Mouse (Mus musculus): ENCODE measurements at regions not wholly inside any gene's neighbourhood (a gene's known extent, or its start where the extent isn't known, plus 50 kb on each side); places are given as distances from the start of the nearest gene placed in this dataset.

DNA sequence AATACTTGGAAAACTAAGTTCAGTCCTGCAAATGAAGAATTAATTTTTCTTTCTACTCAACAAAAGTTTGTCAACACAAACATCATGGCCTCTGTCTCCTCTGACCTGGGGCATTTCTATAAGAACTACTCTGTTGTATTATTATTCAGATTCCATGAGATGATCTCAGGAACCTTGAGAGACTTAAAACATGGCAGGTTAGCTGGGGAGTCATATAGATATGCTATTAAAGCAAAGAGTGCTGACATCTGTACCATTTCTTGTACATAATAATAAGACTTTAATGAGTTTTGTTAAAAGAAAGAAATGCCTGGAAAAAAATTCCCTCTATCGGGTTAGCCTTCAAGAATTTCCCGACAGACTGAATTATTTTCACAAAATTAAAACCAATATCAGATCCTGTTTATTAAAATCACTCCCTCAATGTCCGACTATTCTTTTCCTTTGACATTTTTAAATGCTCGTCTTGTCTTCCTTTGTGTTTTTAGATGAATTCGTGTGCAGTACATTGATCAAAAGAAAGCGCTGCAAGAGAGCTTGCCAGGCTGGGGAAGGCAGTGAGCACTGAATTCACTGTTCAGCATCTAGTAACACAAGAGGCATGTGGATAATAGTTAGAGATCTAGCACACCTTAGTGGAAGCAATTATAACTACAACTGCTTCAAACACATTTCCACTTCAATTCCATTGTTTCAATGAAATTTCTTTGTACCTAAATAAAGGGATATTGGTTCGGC, 145.0 kb upstream of the Cxadr start:
- no peak for DNase-seq

DNA sequence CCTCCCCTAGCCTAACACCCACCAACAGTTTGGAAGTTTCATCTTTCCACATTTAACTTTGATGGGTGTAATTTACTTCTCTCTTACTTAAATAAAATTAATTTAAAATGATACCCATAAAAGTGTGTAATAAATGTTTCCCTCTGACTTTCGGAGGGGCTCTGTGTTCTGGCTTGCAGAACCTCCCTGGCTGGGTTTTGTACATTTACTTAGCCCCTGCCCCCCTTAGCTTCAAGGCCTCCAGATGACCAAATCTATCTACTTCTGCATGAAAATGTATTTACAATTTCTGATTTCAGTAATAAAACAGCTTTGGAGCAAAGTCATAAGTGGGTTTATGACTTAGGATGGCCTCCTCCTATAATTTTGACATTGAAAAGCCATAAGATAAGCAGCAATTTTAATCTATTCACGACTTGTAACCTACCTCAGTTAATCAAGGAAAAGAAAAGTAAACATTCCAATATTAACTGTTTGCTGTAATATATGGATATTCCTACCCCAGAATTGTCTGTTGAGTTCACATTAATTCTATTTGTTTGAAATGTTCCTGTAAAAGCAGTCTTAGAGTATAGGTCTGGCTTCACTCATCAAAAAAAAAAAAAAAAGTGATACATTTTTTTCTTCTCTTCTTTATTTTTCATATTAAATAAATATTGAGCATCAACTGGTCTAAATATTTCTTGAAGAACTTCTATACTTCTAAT, 147.2 kb upstream of the Cxadr start:
- DNase-seq, result no peak

DNA sequence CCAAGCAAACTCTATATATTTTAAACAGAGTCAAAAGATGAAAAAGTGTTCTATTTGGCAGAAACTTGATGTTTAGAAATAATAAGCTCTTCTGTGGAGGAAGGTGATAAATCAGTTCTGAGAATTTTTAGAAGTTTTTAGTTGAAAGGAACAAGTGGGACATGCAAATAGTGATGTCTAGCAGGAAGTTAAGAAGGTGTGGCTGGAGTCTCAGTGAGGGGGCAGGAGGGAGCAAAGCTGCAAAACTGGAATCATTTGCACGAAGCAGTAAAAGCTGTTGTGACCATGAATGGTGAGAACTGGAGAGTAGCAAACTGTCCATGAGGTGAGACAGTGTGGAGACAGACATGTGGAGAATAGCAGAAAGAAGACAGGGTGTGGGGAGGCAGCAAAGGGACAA, 157.1 kb upstream of the Cxadr start:
- DNase-seq, result no peak

DNA sequence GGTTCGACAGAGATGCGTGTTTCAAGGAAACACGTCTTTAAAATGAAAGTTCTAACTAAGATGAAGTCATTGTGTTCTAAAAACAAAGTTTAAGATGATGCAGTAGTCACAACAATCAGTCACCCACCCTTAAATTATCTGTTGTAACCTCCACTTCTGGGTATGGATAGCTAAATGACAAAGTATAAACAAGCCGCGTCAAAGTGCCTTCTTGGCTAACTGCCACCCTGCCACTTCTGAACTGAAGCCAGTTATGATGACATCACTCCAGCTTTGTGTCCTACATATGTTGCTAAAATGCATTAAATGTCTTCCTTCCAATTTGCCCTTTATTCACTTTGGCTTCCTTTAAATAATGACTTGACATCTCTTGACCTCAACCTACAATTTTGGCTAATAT, 165.8 kb upstream of the Cxadr start:
- no peak for DNase-seq

DNA sequence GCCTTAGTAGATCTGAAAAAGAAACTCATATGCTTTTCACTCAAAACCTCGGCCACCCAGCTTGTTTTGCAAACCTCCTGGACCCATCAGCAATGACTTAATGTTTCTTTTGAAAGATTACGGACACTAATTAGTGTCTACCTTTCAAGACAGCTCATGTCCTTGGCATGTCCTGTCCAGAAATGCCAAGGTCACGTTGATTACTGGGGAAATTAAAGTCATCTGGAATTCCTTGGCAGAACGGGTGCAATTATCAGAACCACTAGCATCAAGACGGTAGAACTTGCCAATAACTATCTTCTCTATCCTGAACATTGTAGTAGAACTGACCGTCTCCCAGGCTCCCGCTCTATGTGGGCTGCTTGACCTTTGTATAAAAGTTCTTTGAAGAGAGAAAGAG, 166.8 kb upstream of the Cxadr start:
- DNase-seq, result no peak

DNA sequence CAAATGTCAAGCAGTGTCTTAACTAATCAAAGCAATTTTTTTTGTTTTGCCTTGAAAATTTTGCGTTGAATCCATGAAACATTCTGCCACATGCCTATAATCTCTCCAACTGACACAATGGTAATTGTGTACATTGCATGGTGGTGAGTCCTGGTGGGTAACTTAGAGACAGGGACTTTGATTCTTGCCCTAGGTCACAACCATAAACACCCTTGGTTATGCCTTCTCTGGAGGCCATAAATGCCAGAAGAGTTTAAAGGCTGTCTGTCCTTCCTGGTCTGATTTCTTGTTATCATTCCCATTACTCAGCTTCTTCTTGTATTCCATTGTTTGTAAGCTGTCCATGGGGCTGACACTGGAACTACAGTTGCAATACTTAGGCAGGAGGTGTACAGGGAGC, 179.6 kb upstream of the Cxadr start:
- DNase-seq, result no peak

DNA sequence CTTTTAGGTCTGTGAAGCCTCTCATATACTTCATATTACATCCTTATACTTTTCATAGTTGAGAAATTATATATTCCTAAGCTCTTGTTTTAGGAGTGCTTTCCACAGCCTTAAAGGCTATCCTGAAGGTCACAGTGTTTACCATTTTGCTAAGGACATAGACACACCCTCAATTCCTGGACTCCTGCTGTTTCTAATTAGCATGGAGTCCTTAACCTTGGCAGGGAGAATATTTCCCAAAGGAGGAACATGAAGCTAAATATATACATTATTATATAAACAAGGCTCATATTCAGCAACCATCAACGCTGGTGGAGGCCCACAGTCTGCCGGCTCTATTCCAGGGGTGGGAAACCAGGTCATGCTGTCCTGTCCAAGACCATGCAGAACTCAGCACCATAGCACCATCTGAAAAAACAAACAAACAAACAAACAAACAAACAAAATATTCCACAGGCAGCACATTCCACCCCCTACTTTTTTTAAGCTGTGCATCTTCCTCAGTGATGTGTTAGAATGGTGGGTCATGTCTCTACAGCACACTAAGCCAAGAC, 180.9 kb upstream of the Cxadr start:
- DNase-seq, result no peak

DNA sequence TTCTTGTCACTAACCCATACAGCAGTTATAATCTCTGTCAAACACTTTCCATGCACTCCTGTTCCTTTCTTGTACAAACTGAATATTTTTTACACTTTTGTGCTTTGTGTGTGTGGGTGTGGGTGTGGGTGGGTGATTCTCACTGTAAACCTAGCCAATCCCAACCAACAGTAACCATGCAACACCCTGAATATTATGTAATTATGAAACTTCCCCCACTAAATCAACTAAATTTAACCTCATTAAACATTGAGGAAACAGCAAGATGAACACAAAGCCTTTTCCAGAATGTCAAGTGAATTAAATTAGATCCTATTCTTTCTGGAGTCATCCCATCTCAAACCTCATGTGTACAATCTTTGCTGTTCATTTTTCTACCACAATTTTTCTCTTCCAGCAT, 197.0 kb upstream of the Cxadr start:
- no peak for DNase-seq

DNA sequence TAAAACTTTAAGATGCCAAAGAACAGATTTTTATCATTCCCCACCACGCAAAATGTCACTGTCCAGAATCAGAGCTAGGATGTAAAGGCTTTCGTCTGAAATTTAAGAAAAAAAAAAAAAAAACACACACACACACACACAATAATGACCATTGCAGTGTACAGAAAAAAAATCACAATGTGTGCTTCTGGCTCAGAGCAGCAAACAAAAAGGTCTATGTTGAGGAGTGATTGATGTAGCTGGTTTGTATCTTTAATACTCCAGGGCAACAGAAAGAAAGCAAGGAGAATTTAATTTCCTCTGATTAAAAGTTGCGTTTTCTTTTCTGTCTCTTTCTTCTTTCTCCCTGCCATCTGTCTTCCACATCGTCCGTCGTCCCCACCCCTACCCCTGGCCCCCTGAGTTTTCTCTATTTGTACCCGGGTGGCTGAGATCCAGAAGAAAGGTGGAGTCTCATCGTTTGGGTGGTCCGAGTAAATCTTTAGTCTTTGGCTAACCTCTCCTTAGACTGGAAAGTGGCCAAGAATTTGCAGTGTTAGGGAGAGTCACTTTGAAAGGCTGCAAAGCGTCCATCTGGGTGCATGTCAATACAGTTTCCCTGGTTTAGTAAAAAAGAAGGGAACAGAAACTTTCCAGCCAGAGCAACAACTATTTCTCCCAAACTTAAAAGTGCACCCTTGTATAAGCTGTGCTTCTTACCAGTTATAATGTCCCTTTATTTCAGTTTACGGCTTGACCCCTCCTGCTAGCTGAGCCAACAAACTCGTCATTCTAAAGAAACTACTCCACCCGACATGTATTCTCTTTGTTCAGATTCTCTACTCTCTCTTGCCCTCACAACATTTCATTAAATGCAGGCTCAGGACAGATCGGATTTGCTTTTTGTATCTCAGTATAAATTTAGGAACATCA, 199.6 kb upstream of the Cxadr start:
- DNase-seq, result no peak

DNA sequence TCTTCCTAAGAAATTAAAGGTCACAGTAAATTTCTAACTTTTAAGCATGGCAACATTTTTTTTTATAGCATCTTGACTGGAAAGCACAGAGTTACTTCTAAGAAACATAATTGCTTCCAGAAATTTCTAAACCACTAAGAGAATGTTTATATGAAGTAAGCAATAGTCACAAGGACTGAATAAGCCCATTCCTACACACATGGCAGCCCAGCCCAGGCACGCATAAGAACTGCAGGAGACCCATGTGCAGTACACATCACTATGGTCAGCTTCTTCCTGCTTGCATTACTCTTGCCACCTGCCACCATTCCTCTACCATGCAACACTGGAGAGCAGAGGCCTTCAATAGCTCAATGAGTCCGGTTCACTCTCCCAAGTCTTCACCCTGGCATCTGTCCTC, 201.4 kb upstream of the Cxadr start:
- DNase-seq, result no peak

DNA sequence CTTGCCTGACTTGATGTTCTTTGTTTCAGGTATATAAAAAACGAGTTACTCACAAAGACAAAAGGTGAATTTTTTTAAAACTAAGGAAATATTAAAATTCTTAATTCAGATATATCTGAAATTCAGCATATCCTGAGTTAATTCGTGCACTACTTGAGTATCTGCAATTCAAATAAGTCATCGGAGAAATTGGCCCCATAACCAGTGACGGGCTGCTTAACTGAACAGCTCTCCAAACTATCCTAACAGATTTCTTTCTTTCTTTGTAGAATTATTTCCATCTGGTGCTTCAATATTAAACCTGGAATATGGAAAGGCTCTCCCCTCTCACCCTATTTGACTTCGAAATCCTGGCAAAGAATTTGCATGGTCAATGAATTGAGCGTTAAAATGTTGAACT, 202.2 kb upstream of the Cxadr start:
- no peak for DNase-seq

DNA sequence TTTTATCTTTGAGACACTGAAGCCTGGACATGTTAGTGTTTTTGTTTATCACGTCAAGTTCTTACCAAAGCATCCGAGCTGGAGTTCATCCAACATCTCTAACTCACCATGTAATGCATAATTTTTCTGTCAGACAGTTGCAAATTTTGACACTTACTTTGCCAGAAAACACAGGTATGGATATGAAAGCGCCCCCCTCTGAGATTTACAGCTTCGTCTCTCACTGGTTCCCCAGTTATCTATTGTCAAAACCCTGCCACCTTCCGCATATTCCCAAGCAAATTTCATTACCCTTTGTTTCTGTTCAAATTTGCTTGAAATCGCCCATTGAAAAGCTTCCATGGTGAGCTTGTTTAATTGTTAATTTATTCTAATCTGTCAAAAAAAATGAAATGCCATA, 202.7 kb upstream of the Cxadr start:
- DNase-seq, result no peak

DNA sequence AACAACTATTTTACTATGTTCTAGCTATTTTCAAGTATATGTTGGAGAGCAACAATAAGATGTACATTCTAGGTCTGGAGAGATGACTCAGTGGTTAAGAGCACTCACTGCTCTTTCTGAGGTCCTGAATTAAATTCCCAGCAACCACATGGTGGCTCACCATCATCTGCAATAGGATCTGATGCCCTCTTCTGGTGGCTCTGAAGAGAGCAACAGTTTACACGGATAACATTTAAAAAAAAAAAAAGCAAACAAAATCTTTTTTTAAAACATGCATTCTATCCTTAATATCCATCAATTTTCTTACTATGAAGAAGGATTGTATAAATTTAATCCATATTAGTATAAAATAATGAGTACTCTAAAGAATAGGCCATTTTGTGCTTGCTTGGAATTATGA, 204.7 kb upstream of the Cxadr start:
- no peak for DNase-seq

DNA sequence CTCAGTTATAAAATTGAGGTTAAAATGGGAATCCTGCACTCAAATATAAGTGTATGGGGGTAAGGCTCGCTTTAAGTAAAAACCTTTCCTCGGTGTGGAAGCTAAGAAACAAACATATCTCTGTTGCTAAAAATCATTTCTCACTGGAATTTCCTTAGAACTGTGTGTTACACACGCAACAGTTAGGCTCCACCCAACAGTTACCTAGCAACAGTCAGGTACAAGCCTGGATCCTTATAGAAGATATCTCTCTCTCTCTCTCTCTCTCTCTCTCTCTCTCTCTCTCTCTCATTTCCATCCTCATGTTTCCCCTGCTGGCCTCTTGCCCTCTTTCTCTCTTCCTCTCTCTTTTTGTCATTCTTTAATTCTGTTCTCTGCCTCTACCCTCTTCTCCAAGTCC, 211.1 kb upstream of the Cxadr start:
- DNase-seq, result no peak

DNA sequence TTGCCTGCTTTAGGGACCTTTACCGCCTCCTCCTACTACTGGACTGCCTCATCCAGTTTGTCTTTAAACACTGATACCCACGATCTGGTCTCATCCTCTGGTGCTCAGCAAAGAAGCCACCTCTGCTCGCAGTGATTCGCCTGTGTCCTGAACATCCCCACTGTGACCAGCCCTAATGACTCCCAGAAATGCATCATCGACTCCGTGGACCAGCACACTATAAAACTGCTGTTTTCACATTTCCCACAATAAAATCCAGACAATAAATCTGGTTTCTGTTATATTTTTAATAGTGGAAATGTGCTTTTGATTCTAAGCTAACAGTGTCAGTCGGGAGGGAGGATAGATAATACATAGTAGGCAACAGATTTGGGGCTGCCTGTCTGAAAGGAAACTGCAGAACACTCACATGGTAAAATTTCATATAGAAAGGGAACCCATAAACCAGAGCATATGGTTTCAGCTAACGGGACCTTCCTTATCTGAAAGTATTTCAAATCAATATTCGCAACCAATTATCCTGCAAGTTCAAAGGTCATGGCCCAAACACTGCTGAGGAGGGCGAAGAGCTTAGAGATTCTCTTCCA, 233.7 kb upstream of the Cxadr start:
- no peak for DNase-seq

DNA sequence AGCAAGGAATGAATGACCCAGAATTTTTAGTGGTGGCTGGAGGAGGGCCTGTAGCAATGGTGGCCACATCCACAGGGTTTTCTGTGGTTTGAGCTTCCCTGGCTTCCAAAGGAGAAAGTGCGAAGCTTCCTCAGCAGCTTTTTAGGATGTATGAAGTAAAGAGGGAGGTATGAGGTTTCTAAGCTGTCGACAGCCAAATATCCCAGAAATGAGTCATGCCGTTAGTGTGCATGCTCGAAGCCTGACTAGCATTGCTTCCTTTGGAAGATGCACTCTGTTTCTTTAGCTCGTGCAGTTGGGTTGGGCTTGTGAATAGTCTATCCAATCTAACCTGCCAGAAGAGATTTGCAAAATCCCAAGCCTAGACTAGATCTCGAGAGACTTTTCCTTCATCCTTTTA, 240.8 kb upstream of the Cxadr start:
- no peak for DNase-seq

DNA sequence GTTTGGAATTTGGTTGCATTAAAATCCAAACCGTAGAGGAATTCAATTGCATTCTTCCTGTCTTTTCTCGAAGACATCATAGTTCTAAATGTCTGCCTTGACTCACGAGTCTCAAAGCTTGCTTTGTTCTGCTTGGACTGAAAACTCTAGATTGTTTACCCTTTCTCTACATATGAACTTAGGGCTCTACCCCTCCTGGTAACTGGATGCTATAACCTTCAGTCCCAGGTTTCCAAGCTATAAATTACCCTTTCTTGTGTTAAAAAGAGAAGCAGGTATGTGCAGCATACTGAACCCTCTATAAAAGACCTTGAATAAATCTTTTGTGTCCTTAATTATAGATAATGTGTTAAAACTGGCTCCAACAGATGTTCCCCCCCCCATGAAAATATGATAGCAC, 243.7 kb upstream of the Cxadr start:
- DNase-seq, result no peak

DNA sequence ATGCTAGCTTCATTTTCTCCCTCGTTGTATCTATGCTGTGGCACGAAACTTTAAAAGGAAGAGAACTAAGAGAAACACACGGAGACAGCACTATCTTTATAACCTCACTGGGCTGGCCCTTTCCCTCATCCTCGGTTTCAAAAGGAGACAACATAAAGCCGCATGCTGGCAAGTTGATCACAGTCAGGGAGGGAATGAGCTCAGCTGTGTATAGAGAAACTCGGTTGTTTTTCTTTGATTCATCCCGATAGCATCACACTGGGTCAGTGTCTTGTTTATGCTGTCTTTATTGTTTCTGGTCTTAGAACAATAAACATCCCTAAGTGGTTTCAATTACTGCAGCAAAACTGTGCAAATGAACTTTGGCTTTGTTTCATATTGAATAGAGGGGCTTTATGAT, 249.2 kb upstream of the Cxadr start:
- DNase-seq, result no peak

DNA sequence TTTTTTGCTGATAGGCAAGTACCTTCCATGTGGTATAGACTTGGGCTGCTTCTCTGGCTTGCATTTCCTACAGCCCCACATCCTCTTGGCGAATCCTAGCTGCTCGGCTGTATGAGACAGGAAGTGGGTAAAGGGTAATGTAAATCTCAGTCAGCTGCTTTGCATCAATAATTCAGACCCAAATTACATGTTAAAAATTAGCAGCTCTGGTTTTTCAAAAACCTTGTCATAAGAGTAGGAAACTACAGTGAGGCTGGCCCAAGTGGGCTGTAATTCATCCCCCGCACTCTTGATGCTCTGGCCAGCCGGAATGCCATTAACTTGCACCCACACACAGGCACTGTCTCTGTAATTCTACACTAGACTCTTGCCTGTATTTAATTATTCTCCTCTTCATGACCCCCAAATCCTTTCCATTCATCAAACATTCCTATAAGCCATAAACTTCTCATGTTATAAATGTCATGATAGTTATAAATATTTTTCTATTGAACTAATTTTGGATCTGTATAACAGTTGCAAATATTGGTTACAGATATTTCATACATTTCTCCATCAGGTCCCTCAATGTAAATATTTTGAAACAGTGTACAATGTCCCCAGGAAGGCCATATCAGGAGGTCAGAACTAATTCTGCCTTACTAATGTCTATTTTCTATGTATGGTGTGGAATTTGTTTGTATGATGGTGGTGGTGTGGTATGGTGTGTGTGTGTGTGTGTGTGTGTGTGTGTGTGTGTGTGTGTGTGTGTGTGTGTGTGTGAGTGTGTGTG, 261.0 kb upstream of the Cxadr start:
- no peak for DNase-seq

DNA sequence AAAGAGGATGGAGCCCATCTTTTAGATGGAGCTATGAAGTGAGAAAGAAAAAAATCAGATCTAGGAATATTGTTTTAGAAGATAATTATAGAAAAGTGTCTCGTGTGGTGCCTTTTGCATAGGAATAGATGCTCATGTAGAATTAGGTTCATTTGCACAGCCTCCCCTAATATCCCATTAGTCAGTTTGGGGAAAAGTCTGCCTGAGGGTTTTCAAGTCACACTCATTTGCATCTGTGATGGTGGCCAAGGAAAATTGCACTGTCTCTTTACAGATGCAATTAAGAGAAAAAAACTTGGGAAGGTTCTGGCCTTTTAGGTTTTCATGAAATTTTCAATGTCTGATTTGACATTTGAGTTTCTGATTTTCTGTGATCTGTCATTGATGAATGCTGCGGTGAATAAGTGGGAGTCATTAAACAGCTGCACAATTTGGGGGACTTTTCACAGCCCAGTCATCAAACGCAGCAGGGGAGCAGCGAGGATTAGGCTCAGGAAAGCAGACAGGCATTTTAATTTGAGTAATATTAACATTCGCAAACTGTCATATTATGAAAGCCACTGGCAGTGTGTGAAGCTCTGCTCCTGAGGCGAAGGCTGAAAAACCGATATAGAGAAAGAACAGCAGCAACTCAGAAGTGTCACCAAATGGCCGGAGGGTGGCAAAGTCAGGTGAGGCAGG, 281.5 kb upstream of the Cxadr start:
- DNase-seq, result no peak

DNA sequence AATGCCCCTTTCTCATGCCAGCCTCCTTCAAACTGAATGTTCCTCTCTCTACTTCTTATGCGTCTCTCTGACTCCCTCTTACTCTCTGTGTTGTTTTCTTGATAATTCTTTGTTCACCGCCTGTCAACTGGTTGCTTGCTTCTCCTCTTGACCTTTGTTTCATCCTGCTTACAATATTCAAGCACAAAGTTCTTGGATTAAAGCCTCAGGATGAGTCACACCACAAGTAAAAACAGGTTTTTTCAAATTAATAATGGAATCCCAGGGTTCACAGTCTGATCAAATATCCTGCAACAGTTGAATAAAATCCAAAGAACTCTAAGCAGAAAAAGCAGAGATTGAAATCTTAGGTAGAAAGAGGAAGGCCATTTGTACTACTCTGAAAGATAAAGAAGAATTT, 285.9 kb upstream of the Cxadr start:
- no peak for DNase-seq

Measured in thymus, postnatal 25 days (tissue).